Mouse (Mus musculus) adrenal gland, adult (tissue): ENCODE data around the gene Parva.
A peak's percentile ranks its signal among the peaks of the same experiment; 100 is the strongest.

Source experiments
- DNase-seq, 2 experiments: peaks; one replicate each; pipeline ENCODE4 v3.0.0; 2022 to 2023; ENCODE audit warnings: low spot score in 1 of 2; ENCODE audit not compliant: inconsistent age in 2 of 2

The Parva gene

DNA sequence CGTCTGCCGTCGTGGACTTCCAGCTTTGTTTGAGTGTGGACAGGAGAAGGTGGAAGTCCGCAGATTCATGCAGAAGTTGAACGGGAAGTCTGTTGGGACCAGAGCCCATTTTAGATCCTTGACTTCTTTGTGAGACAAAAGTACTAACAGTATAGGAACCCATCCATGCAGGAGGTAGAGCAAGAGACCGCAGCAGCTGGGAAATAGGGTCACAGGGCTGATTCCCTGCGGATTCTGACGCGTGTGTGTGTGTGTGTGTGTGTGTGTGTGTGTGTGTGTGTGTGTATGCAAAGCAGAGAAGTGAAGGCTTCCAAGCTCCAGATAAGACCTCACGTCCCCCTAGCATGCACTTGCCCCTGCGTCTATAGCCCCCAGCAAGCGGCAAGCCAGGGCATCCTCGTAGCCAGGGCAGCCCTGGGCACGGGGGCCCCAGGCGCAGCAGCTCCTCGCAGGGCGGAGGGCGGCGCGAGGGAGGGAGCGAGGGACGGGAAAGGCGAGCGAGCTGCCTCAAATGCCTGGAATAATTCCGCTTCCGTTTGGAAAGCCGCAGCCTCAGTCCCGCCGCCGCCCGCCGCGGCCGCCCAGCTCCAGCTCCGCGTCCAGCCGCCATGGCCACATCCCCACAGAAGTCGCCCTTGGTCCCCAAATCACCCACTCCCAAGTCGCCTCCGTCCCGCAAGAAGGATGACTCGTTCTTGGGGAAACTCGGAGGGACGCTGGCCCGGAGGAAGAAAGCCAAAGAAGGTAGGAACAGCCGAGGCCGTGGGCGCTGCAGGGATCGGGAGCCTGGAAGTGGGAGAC is at the start of gene Parva:
Parva (plus strand) TSS at position 149 of the 801 bp plus-strand sequence.
- DNase-seq, result peak; percentile 83 to 94

DNA sequence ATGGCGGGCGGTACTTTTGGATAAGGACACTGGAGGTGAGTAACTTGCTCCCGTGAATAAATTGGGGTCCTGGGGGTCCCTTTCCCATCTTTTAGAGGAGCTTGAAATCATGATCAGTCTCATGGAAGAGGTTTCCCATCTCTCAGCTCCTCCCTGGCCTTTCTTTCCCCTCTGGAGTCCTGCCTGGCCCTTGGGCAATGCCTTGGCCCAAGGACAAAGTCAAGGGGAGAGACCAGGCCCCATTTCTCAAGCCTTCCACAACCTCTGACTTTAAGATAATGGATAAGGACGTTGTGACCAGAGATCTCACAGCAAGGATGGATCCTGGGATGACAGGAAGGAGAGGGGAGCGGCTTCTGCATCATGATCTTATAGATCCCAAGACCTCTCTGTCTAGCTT is 49.2 kb upstream of the Parva start:
- peak in 1 of 2 experiments; percentile 64 for DNase-seq

DNA sequence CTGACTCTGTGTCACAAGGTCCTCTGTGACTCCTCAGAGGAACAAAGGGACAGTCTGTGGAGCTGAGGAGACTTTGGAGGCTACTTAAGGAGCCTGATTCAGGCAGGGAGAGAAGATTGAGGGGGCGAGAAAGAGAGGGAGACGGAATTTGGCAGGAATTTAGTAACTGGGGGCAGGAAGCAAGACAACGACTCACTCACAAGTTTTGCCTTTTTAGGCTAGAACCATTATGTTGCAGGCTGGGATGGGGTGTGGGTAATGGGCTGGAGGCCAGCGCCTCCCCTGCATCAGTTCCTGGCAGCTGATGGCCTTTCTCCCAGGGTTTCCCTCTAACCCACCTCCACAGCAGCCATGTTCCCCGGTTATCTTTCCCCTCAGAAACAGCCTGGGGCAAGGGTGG is 48.8 kb upstream of the Parva start:
- DNase-seq, result no peak

DNA sequence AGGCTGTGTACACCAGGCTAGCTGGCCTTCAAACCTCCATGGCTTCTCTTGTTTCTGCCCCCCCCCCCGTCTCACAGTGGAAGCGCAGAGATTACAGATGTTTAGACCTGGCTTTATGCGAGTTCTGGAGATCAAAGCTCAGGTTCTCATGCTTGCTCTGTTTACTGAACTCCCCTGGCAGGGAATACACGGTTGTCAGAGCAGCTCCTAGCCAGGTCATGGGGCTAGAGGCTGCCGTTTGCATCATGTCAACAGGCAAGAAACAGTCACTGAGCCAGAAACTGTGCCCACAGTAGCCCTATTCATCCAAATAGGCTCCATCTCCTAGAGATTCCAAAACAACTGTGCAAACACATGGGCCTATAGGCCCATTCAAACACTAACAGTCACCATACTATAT is 40.8 kb upstream of the Parva start:
- no peak for DNase-seq

DNA sequence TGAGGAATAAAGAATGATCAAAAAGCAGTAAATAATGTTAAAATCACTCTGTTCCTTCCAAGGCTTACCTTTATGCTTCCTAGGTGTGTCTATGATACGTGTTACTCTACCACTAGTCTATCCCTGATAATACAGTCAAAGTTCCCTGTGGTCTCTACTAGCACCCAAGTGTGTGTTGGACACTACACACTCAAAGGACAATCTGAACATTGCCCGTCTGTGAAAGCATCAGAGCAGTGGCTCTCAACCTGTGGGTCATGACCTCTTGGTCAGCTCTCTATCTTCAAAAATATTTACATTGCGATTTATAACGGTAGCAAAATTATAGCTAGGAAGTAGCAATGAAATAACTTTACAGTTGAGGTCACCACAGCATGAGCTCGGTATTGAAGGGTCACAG is 39.4 kb upstream of the Parva start:
- no peak for DNase-seq

DNA sequence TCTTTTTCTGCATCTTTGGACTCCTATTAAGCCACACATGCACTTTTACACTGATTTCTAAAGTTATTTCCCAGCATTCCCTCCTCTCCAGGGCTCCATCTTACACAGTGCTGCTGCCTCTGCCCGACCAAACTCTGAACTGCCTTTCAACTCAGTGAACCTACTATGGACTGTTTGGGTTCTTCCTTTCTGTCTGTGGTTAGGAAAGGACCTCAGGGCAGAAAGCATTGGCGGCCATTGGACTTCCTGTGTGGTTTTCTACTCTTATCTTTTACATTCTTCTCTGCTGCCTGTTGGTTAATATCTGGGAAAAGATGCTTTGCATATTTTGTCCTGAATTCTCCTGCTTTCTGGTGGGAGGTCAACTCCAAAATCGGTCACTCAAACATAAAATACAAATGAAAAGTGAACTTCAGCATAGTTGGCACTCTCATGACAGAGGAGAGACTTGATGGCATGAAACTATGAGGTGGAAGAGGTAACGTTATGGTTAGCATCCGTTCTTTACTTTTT is 38.9 kb upstream of the Parva start:
- DNase-seq, result no peak

DNA sequence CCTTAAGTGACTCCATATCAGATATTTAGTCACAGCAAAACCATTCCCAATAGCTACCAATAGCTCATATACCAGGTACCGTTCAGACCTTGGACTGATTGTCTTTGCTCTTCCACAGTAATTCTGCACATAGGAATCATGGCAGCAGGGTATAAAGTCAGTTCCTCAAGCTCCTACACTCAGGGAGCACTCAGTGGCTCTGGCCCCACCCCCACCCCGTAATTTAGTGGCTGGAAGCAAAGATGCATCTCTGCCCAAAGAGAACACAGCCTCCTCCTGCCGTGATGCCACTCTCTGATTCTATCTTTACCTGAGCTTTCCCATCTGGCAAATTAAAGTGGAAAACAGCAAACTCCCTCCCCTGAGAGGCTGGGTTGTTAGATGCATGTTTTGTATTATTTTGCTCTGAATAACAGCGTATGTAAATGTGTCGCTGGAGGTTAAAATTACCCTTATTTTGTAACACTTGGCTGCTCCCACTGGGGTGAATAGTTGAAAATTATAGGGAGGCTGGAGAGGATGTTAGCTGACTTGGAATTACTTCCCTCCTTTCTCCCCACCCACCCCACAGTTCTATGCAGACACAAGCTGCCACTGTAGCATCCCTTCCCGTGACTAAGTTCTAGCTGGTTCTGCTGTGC is 37.6 kb upstream of the Parva start:
- DNase-seq, result no peak

DNA sequence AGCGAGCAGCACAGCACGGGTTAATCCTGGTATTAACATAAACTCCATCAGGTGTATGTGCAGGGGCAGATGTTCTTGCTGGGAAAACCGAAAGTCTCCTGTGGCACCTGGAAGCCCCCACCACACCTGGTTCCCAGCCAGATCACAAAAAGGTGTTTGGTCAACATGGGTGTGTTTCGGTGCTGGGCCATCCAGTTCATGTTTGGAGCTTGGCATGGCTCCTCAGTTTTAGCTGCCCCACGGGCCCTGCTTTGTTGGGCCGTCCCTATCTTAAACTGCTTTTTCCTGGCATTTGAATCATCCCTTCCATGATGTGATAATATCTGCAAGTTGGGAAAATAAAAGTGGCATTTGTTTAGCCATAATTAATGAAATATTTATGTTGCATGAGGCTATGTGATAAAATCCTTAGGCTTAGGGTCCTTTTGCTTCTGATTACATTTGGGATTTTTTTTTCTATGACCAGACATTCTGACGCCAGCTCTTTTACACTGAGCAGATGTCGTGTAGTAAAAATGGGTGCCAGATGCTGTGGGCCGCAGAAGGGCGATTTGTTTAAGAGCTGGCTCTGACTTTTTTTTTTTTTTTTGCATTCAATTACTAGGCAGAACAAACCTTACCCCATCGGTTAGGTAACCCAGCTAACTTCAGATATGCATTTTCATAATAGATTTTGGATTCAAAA is 36.9 kb upstream of the Parva start:
- DNase-seq, result no peak

DNA sequence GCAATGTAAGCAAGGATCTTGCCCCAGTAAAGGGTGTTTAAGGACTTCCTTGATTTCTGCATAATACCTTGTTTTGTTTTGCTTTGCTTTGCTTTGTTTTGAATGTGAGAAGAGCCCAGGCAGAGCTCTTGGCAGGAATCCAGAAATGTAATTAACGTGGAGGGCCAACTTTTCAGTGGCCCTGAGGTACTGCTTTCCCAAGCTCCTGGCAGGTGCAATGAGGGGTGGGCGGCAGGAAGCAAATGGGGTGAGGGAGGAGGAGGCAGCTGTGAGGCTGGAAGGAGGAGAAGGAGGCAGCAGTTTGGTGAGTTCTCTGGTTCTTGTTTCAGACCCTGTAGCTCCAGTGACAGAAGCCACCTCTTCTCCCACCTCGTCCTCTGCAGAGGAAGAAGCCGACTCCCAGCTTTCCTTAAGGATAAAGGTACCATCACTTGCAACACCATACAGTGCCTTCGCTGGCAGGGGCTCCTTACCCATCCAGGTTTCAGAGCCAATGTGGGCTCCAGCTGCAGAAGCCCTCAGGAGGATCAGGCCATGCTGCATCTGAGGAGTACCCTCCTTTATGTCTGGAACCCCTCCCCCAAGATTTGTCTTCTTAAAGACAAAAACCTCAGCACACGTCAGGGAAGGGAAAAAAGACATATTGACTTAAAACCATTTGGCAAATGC is 36.2 kb upstream of the Parva start:
- DNase-seq, result no peak

DNA sequence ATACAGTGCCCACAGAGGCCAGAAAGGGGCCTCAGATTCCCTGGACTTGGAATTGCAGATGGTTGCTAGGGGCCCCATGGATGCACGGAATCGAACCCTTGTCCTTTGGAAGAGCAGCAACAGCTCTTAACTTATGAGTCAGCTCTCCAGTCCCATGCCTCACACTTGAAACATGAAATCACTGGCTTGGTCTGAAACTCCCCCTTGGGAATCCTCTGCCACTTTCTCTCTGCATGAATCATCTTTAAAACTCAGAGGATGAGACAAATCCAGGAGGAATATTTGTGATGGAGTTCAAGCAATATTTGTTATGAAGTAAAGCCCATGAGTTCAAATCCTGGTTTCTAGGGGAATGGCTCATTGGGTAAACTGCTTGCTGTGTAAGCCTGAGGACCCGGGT is 29.5 kb upstream of the Parva start:
- DNase-seq, result no peak

DNA sequence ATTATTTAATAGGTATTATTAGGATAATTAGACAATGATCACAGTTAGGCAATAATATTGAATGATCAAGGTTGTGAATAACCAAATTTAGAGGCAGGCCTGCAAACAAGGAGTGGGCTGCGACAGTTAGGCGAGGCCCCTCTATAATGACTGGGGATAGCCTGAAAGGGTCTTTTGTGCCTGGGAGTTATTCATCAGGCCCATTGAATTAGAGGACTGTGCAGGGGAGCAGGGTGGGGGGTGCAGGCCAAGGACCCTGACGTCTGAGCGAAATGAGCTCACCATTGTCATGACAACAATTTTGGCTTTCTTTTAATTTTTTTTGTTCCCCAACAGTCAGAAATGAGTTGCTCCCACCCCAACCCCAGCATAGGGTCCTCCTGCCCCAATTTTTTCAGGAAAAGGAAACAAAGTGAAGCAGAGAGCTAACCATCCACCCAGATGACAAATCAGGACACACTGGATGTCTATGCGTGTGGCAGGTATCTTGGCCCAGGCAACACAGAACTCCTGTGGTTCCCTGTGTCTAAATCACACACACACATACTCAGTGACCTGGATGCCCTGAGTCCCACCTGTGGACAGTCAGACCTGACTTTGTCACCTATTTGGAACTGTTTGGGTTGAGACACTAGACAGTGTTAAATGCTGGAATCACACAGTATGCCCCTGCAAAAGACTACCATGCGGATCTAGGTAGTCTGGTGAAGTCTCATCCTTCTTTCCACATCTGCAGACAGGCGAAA is 27.7 kb upstream of the Parva start:
- DNase-seq, result no peak

DNA sequence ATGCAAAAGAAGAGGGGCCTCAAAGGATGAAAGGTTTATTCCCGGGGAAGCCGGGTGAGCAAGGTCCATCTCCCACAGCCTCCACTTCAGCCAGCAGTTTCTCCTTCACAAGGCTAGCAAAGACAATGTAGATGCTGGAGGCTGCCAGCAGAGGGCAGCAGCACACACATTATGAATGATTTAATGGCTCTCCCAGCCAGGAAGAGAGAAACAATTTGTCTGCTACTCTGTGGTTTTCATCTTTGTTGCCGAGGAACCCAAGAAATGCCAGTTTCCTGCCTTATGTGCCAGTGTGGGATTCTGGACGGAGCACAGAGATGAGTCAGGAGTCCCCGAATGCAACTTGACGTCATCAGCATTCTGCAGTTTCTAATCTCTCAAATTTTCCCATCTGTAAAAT is 27.1 kb upstream of the Parva start:
- DNase-seq, result peak; percentile 84 to 93

DNA sequence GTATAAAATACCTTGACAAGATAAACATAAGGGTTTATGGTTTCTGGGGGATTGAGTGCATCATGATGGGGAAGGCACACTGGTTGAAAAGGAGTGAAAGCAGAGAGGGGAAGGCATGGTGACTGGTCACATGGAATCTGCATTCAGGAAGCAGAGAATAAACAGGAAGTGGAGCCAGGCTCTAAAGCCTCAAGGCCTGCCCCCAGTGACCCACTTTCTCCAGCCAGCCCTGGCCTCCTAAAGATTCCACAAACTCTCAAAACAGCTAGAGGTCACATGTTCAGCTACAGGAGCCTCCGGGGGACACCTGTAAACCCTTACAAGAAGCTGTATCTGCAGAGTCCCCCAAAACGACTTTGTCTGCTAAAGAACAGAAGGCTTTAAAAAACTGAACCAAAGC is 22.2 kb upstream of the Parva start:
- peak in 1 of 2 experiments; percentile 48 for DNase-seq

DNA sequence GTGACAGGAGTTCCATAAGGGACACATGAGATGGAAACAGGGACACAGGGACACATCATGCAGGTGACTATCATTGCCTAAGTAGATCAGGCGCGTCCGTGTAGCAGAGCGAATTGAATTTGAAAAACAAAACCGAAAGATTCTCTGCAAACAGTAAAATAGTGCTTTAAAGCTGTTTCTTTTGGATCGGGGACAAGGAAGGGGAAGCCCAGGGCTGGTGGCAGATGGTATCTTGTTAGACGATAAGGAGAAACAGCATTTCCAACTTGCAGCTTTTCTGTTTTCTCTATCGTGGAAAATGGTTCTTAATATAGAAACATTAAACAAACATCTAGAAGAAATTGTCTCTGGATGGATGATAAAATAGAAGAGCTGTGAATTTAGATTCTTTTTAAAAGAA is 21.7 kb upstream of the Parva start:
- DNase-seq, result no peak

DNA sequence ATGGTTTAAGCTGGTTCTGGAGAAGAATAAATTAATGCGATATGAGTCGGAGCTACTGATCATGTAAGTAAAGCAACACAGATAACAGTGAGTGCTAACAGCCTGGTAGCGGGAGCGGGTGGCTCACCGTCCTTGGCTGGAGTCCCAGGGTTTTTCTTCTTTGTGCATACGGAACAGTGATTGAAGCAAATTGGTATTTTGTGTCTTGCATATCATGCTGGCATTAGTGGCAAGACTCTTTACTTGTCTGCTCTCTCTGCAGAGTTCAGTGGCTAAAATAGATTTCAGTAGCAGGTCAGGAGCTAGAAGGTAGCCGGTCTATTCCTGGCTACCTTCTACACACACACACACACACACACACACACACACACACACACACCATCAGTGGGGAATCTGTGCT is 19.7 kb upstream of the Parva start:
- peak; percentile 88 to 96 for DNase-seq

DNA sequence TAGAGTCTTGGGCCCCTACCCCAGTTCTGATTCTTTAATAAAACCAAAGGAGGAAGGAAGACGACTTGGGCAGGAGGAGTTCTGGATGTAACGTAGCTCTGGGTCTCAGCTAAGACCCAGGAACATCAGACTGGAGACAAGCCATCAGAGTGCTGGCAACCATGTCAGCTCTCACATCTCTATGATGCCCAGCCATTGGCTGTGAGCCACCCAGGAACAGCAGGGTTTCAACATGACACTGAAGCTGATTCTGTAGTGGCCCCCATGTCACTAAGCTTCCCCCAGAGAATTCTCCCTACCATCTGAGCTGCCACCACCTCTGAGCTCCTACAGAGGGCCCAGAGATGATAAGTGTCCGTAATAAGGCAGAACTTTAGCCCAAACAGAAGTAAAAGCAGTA is 17.3 kb upstream of the Parva start:
- no peak for DNase-seq

DNA sequence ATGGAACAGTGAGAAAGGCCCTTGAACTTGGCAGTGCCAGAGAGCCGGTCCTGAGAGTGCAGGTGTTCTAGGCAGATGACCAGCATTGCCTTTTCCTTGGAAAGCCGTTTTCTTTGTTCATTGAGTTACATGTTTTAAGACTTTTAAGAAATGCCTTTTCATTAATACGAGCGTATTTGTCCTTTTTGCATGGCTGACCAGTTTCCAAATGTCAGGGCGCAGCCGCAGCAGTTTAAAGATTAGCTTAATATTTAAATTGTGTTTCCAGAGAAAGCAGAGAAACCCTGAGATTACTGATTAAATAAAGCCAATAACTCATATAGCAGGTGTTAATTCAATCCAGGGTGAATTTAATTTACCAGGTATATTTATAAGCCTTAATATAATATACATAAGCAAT is 14.0 kb upstream of the Parva start:
- DNase-seq, result no peak

DNA sequence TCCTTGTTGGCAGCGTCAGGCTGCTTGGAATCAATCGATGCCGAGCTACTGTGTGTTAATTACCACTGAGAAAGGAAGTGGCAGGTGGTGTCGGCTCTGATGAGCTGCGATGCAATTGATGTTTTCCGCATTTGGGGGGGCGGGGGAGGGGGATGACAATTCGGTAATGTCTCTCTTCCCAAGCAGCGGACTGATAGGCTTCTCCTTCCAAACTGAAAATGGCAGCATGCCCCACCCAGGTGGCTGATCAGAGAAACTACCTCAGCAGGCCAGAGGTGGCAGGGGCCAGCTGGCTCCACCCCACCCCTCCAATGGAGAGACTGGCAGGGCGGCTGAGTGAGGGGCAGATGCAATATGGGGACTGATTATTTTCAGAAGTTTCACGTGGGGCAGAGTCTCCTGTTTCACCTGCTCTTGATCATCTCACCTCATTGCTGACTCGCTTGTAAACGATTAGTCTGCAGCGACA is 11.2 kb upstream of the Parva start:
- DNase-seq, result no peak

DNA sequence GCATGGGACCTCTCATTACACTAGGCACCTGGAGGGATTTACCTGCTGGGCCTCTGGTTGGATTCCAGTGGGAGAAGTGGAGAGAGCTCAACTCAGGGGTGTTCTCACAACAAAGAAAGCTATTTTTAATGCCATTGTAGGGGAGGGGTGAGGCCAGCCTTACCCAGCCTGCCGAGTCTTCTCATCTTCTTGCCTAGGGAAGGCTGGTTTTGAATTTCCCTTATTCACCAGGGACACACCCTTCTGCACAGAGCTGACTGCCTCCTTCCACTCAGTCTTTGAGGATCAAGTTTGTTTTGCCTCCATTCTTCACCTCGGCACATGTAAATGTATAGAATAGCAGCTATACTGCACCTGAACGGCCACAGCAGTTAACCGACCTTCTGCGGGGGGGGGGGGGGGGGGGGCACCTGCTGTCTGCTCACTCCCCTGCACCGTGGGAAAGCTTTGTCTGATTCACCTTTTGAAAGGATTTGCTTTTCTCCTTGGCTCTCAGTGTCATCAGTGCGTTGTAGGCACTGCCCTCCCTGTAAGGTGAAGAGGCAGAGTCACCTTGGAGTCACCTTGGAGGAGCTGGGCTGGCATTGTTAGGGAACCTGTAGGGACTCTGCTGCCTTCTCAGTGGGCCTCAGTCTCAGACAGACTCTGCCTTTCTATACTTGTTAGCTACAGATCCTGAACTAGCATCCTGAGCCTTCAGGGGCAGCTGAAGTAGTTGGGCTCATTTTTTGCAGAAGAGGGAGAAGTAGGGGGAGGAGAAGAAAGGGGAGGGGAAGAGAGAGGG is 10.4 kb upstream of the Parva start:
- no peak for DNase-seq

DNA sequence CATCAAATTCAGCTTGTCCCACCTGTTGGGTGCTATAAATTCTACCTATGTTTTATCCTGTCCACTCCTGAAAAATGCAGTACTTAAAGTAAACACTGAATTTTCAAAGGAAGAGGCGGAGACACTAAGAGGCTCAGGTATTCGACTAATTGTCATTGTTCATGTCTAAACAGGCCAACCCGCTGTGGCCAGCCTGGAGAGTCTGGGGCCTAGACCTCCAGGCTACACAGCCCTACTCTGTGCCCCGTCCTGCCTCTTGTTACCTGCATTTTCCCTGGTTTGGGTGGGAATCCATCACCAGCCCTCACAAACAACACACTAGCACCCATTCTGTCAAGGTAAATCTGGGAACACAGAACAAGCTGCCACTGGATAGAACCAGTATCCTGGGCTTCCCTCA is 9.7 kb upstream of the Parva start:
- DNase-seq, result no peak
